Mouse (Mus musculus) brain, adult 2 months (tissue): ENCODE data around the gene Gjc2.
"Not testable (repeated sequence)": the region's sequence is repeated elsewhere in the genome, so short reads cannot be mapped to it uniquely, and the experiment has no call there.

Experiments
- DNase-seq: peaks from one replicate; pipeline ENCODE4 v3.0.0; 2011; ENCODE audit warnings: low read depth, low spot score

Gene Gjc2

DNA sequence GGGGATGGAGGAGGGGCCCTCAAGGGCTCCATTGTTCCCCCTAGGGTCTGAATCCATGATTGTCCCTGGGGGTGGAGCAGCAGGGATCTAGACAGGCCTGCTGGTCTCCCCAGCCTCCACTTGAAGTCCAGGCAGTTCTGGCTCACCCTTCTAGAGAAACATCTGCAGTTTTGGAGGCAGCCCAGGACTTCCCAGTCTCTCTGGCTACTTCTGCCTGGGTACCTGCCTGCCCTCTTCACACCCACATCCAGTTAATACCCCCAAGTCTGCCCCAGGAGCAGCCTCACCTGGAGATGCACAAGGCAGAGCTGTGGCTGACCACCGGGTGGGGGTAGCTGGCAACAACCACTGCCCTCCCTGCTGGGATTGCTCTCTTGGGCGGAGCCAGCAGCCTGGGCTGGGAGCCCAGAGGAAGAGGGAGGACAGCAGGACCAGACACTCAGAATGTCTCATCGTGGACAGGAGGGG, at the start of gene Gjc2:
Gene Gjc2, minus strand, starts transcription at position 350 of the 468 bp plus-strand sequence.
- DNase-seq: peak; percentile 91

DNA sequence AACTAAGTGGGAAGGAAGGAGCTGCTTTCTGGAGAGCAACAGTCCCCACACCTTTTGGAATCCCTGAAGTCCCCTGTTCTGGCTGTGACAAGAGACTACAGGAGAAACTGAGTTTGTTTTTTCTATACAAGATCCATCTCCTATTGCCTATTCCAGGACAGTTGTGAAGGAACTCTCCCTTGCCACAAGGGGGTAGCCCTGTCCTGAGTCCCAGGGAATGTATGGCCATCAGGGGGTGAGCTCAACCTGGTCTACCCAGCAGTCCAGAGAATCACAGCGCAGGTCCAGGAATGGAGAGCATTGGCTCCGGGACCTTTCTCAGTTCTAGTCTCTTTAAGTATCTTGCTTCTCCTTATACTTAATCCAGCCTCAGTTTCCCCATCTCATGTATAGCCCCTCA, 49.8 kb upstream of the Gjc2 start:
- no peak for DNase-seq

DNA sequence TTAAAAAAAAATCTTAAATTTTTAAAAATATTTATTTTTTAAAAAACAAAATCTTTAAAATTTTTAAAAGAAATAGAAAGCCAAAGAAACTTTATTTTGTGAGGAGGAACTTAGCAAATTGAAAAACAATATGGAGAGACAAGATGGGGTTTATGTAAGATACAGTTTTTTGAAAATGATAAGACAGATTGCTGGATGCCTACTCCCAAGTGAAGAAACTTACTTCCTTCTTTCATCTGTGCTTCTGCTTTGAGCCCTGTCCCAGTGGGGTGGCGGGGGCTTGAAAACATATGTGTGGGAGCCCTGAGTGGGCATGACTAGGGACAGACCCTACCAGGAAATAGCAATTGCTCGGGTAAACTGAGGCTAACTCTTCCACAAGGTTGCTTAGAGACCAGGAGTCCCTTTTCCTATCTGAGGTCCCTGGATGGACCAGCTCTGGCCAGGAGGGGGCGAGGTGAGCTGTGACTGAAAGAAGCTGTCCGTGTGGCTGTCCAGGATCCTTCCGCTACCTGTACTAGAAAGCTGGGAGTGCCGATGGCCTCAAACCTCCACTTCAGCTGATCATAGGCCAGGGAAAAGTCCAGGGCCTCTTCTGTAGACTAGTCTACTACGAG, 47.2 kb upstream of the Gjc2 start:
- peak; percentile 75 for DNase-seq

DNA sequence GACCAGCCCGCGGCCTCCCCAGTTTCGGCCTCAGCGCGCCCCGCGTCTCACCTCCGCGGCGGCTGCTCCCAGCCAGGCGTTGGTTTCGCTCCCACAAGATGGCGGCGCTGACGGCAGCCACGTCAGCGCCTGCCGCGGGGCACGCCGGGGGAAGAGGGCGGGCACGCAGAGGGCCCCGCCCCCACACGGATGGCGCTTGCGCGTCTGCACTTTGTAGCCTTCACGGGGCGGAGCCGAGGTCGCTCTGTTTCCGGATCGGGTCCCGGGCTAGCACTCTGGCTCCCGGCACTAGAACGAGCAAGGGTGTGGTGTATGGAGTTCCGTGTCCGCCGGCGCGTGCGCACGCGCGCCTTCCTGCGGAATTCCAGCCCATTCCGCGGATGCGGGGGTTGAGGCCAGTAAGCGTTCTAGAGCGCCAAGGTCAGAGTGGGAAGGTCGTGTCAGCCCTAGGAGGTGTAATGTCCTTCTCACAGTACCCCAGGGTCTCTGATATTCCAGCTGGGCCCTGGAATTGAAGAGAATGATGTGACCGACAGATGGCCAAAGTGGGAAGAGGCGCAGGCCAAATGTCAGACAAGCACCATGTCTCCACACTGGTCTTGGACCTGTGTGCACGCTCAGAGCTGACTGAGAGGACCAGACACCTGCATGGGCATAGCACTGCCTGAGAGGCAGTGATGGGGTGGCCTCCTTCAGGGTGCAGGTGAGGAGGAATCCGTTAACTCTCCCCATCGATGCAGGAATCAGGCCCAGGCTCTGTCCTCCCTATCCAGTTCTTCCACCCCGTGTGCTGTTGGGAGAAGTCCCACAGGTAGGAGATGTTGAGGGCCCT, 45.3 kb upstream of the Gjc2 start, which contains the start of gene Arf1:
Gene Arf1, minus strand, starts transcription at position 149 of the 832 bp plus-strand sequence.
- DNase-seq: peak; percentile 98

DNA sequence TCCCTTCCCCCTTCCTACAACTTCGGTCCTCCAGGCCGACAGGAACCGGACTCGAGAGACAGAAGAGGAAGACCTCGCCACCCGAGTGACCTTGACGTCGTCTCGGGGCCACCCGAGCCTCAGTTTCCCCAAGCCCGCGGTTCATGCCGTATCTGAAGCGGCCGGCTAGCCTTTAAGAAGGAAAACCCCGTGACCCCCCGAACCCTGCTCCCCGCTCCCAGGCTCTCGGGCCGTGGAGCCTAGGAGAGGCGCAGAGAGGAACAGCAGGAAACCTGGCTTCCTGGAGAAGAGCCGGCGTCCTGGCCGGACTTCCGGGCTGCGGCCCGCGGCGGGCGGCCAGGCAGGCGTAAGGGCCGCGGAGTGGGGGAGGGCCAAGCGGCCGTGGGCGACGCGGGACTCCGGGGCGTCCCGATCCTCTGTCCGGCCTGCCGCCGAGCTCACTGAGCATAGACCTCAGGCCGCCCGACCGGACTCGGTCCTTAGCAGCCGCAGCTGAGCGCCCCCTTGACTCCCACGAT, 44.6 kb upstream of the Gjc2 start:
- DNase-seq: no peak

DNA sequence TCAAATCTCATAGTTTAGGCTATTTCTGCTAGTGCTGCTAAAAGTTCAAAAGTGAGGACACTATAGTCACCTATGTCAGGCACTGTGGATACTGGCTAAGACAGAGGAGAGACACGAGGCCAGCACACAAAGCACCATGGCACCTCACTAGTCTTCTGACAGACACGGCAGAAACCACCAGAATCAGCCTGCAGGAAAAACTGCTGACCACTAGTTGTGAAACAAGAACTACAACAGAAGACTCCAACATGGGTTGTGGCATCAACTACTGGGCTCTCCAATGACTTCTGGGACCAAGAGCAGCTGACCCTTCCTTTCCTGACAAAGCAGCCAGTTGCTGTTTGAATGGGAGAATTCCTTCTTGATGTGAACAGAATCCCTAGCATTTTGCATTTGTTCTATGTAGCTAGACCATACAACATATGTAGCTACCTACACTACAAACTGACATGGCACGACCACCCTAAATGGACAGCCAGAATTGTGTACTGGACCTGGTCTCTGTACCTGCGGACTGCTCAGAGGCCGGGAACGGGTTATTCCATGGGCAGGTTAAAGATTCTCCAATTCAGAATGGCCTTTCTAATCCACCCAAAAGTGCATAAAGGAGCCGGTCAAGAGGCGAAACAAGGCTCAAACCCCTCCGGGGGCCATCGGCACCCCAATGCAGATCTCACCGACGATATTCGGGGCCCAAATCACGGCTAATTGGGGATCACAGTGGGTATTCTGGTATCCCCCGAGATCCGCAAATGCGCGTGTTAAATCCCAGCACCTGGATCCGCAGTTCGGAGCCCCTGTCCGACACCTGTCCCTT, 44.0 kb upstream of the Gjc2 start:
- DNase-seq: peak; percentile 25

DNA sequence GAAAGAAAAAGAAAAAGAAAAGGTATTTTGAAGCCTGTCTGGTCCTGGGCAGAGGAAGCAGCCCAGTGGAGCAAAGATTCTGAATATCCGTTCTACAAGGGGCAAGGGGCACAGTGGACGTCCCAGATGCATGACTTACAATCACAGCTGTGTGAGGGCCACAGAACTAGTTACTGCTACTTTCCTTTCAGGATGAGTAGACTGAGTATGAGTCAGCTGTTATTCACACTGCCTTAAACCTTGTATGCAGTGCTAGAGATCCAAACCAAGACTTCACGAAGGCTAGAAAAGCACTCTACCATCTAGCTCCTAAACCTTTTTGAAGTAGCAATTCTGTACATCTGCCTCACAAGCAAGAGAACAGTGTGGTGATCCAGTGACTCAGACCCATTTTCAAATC, 43.2 kb upstream of the Gjc2 start:
- DNase-seq: peak; percentile 31

DNA sequence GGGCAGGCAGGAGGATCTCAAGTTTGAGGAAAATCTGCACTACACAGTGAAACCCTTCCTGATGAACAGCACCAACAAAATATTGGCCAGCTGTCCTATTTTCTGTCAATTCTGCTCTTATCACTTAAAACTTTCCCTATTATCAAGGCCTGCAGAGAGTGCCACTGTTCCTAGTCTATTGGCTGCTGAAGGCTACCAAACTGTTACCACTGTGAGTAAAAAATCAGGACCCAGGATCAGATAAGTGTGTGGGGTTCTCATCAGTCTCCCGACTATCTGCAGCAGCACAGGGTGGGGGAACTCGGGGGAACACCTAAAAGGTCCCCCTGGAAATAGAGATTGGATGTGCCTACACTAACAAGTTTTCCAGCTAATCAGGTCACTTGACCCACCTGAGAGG, 42.2 kb upstream of the Gjc2 start:
- no peak for DNase-seq

DNA sequence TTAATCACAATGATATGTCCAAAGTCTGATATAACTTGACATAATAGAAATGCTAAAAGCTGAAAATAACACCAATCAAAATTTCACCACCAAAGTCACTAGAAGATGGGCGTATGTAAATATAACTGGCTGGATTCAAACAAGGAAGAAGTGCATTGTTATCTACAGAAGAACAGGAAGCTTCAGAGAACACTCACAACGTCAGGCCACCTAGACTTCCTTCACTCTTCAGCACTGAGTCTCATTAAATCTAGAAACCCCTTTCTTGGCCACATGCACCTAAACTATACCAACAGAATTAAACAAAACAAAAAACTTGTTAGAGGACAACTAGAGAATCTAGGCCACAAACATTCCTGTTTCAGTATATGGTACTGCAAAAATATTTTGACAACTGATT, 41.5 kb upstream of the Gjc2 start:
- DNase-seq: no peak

DNA sequence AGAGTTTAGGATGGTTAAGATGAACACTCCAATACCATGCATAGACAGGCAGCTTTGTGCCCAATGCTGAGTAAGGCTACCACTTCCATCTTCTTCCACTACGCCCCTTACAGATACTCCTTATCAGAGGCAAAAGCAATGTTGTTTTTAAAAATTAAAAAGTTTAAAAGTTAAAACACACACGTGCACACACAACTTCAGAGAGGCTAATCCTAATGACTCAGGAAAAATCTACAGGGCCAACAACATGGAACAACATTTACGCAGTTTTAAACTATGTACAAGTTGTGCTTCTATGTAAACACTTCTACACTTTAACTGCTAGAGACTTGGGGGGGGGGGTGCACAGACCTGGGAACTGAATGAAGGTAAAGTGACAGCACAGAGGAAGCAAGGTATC, 41.0 kb upstream of the Gjc2 start:
- DNase-seq: no peak

DNA sequence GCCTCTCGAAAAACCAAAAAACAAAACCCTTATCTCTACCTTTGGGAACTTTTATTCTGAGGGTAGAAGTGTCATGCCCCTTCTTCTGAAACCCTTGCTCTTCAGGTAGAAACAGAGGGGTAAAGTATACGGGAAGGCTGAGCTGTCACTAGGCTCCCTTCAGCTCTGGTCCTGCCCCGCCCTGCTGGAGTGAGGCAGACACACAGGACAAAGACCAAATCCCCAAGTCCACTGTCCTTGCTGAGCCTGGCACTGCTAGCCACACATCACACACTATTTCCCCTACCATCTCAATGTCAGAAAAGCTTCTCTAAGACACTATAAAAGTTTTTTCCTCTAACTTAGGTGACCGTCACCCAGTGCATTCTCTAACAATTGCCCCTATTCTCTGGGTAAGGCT, 39.3 kb upstream of the Gjc2 start:
- DNase-seq: no peak

DNA sequence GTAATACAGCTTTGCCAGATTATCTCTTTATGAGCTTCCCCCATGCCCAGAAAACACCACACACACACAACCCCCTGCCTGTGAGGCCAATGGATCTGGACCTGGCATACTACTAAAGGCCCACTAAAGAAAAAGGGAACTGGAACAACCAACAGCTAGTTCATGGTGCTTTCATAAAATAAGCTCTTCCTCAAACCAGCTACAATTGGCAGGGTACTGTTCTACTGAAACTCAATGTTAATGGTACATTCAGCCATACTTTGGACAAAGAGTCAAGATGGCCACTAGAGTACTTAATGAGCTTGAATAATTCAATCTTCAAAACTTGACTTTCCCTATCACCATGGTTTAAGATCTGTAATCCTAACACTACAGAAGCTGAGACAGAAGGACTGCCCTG, 38.6 kb upstream of the Gjc2 start:
- DNase-seq: no peak

DNA sequence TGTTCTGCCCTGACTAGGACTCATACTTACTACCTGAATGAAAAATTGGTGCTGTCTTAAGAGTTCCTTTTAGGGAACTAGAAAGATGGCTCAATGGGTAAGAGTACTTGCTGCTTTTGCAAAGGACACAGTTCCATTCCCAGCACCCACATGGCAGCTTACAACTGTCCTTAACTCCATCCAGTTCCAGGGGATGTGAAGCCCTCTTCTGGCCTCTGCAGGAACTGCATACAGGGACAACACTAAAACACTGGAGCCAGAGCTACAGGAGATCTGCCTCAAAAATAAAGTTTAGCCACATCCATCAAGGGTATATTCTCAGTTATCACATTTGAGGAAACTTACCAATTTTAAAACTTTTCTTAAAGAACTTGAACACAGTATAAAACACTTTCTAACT, 36.1 kb upstream of the Gjc2 start:
- no peak for DNase-seq

DNA sequence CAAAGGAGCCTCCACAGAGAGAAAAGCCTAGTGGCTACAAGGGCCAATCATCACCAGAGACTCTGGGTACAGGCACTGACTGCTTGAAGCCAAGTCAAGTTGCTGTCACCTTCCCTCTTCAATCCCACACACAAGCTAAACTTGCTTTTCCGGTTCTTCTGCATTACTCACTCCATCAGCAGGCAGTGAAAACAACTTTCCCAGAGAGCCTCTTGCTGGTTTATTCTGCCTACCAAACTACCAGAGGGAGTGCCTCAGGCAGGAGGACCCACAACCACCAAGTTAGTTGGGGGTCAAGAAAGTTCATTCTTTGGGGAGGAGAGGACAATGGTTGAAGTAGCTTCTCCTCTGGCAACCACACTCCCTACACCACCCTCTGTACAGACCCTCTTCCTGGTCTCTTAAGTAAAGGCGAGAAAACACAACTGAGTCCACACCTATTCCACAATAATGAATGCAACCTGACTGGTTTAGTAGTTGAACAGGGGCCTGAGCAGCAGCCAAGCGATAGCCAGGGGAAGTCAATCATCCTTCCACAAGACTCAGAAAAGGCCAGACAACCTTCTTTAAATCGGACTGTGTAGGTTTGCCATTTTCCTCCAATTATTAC, 35.5 kb upstream of the Gjc2 start:
- peak; percentile 68 for DNase-seq

DNA sequence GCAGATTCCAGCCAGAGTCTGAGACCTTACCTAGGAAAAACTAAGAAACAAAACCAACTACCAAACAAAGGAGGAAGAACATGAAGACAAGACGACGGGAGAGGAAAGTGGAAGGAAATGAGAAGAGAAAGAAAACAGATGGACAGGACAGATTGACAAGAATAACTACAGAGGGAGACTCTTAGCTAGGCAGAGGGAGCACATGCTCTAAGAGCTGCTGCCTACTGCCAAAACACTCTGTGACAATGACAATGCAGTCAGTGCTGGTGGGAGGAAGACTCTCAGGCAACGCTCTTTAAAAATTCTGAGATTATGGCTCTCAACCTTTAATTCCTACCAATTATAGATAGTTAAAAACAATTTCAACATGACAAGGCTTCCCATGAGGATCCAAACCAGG, 33.9 kb upstream of the Gjc2 start:
- DNase-seq: peak; percentile 86

DNA sequence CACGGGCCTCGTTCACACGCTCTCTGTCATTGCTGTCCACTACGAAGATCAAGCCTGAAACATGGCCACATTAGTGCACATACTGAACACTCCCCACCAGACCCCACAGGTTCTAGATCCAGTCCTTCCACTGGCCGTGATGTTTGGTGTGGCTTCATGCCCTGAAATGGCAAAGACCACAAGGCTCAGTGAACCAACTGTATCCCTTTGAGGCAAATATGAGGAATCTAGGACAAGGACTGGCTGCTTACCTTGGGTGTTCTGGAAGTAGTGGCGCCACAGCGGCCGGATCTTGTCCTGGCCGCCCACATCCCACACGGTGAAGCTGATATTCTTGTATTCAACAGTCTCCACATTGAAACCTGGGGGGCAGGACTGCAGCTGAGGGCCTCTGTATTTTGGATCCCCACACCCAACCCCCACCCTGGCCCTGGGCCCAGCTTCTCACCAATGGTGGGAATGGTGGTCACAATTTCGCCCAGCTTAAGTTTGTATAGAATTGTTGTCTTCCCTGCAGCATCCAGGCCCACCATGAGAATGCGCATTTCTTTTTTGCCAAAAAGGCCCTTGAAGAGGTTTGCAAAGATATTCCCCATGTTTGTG, 30.0 kb upstream of the Gjc2 start:
- no peak for DNase-seq

DNA sequence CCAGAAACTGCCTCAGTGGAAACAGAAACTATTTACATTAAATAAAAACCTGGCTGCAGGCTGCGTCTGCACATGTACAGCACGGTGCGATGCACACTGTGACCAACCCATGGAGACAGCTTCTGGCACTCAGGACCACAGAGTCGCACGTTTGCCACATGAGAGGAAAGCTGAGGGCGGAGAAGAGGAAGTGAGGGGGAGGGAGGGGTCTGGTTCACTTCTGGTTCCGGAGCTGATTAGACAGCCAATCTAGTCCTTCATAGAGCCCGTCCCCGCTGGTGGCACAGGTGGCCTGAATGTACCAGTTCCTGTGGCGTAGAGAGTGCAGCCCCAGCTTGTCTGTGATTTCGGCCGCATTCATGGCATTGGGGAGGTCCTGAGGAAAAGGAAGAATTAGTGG, 29.3 kb upstream of the Gjc2 start:
- not testable (repeated sequence) for DNase-seq

DNA sequence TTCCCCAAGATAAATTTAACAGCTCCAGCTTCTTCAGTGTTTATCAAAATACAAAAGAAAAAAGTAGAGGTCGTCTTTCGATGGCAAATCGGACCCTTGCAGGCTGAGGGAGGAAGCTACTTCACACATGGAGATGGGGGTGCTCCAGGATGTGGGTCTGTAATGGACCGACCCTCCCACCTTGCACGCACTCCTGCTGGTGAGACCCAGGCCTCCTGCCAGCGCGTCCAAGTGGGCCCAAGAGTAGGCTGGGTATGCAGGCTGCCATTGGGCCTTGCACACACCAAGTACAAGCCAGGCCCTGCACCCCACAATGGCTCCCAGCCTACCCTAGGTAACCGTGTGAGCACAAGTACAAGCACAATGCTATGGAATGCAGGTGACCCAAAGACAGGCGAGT, 28.5 kb upstream of the Gjc2 start:
- DNase-seq: not testable (repeated sequence)

DNA sequence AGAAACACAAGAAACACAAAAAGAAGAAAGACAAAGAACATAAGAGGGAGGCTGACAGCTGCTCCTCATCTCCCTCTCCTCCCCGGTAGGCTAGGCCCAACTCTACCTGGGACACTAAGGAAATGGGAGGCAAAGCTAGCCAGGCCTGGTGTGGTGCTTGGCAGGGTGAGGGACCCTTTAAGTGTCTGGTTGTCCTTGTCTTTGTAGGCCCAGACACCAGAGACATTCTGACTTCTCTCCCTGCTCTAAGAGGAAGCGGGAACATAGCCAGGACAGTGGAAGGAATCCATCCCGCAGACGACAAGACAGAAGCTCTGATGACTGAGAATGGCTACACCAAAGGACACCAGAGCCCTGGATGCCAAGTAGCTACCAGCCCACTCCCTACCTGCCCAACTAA, 27.0 kb upstream of the Gjc2 start:
- DNase-seq: no peak

DNA sequence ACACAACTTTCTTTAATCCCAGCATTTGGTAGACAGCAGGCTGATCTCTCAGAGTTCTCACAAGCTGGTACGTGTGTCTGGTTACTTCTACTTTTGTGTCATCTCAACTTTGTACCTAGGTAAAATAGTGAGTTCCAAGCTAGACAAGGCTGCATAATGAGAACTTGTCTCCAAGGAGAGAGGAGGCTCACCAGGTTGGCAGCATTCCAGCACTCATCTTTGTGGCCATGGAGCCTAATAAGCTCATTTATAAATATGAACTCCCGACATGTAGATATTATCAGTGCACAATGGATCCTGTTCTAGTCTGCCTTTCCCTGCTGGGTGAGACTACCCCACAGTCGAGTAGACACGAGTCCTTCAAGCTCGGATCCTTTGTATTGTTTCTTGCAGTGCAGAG, 26.6 kb upstream of the Gjc2 start:
- DNase-seq: peak; percentile 27

DNA sequence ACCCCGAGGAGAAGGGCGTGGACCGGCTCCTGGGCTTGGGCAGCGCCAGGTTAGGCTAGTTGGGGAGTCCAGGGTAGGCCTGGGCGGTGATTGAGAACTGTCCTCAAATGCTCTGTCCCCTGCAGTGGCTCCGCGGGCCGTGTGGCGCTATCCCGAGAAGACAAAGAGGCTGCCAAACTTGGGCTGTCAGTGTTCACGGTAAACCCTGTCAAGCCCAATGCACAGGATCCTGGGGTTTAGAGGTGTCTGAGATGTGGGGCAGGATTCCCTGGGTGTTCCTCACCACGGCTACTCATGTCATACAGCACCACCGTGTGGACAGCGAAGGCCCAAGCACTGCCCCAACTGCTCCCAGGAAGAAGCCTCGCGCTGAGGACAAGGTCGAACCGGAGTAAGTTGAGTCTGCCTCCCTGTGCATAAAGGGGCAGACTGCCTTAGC, 26.0 kb upstream of the Gjc2 start:
- peak; percentile 88 for DNase-seq
